Mouse (Mus musculus): ENCODE measurements around the gene Tecta. TPM values are rescaled to one million over a fixed set of nuclear protein-coding genes. Genes with fewer than 3 reads are reported as not detected.

The Tecta gene
- polyA plus RNA-seq (2012): not detected in 2 replicates

DNA sequence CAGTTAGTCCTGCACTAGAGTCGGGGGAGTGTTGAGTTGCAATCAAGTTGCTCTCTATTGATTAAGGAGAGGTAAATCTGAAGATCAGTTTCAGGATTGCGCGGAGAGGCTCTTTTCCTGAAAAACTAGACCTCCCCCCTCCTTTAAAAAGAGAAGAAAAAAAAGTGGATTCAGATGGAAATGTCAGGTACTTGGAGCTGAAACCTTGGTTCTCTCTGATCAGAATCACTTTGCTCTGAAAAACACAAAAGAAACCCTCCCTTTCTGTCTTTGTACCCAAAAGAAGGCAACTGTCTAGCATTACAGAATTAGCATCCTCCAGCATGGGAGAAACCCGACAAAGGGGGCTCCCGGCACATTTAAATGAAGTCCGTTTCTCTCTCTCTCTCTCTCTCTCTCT is at the start of gene Tecta:
TSS of gene Tecta (minus strand) at position 101 of the 400 bp plus-strand sequence.
- TF ChIP-seq GATA1 (IDR thresholded peaks at IDR 0.05; ENCODE audit: low read length): no peak

DNA sequence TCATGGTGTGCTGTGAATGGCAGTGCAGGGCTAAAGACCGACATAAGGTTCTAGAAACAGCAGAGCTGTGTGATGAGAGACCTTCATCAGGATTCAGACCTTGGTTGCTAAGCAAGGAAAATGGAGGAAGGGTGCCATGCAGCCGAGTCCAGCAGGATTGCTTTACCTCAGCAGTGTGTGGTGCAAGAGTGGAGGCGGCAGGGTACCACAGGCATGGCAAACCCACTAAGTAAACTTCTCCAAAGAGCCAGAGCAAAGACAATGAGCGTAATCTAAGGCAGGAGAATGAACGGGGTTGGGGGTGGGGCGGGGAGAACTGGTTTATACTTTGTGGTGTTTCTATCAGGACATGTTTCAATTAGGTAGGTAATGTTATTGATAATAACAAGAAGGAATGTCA is 49.3 kb upstream of the Tecta start:
- no peak for TF ChIP-seq GATA1 (IDR thresholded peaks at IDR 0.05; ENCODE audit: low read length)

DNA sequence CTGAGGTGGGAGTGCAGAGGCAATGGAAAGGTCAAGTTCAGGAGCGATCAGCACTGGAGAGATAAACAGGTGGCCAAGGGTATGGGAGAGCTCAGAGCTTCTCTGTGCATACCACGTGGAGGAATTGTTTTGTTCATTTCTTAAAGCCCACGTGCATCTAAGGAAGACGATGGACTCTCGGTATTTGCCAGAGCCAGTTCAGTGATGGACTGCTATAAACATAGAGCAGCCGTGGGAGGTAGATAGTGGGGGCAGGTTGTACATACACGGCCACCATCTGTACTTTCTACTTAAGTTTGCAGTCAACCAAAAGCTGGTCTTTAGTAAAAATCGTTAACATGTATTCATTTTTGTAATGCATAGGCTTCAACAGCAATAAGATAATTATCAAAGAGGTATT is 42.4 kb upstream of the Tecta start:
- TF ChIP-seq GATA1 (IDR thresholded peaks at IDR 0.05; ENCODE audit: low read length): no peak

DNA sequence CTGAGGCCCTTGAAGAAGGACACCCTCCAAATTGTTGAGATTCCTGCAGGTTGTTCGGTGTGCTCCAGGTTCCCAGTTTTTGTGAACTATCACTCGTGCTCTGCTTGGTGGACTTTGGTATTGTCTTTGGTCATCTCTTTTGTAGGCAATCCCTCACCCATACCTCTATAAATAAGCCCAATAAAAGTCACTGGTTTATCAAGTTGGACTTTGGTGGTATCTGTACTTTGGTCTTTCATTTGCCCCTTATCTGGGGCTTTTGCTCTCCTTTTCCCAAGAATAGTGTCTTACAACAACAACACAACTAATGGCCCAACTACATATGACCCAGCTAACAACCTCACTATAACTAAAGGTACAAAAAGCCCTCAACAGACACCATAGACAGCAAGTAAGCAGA is 41.5 kb upstream of the Tecta start:
- TF ChIP-seq GATA1 (IDR thresholded peaks at IDR 0.05; ENCODE audit: low read length): no peak

DNA sequence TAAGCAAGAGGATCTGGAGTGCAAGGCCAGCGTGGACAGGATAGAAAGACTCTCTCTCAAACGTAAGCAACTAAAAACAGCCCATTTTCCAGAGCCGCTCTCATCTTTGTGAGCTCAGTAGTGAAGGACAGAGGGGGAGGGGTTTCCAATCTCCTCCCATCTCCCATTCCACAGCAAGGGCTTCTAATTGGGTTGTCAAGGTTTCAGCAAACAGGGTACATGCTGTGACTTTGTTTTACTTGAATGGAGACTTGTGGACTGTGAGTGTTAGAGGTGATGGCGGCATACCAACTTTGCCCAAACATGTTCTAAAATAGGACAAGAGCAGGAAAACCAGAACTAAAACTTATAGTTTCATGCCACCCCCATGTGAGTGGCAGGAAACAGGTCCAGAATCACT is 39.7 kb upstream of the Tecta start:
- no peak for TF ChIP-seq GATA1 (IDR thresholded peaks at IDR 0.05; ENCODE audit: low read length)

DNA sequence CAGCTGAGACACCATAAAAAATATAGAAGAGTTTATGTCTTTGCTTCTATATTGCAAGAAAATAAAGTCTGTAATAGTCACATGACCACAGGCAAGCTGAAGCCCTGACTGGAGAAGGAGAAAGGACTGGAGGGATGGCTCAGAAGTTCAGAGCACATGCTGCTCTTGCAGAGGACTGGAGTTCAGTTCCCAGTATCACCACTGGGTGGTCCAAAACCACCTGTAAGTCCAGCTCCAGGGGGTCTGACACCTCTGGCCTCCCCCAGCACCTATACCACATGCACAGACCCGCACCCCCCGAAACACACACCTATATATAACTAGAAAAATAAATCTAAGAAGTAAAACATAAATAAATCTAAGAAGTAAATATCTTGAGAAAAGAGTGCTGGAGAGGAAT is 32.4 kb upstream of the Tecta start:
- no peak for TF ChIP-seq GATA1 (IDR thresholded peaks at IDR 0.05; ENCODE audit: low read length)

DNA sequence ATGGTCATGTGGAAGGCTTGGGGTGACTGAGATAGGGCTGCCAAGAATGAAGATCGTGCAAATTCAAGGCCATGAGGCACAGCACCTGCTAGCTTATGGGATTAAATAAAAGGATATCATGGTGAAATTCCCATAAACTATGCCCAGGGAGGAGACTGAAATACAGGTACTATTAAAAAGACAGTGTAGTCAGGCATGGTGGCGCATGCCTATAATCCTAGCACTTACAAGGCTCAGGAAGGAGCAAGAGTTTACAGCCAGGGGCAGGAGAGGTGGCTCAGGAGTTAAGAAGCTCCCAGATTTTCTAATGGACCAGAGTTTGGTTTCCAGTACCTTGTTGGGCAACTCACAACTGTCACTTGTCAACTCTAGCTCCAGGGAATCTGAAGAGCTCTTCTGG is 31.9 kb upstream of the Tecta start:
- TF ChIP-seq GATA1 (IDR thresholded peaks at IDR 0.05; ENCODE audit: low read length): no peak

DNA sequence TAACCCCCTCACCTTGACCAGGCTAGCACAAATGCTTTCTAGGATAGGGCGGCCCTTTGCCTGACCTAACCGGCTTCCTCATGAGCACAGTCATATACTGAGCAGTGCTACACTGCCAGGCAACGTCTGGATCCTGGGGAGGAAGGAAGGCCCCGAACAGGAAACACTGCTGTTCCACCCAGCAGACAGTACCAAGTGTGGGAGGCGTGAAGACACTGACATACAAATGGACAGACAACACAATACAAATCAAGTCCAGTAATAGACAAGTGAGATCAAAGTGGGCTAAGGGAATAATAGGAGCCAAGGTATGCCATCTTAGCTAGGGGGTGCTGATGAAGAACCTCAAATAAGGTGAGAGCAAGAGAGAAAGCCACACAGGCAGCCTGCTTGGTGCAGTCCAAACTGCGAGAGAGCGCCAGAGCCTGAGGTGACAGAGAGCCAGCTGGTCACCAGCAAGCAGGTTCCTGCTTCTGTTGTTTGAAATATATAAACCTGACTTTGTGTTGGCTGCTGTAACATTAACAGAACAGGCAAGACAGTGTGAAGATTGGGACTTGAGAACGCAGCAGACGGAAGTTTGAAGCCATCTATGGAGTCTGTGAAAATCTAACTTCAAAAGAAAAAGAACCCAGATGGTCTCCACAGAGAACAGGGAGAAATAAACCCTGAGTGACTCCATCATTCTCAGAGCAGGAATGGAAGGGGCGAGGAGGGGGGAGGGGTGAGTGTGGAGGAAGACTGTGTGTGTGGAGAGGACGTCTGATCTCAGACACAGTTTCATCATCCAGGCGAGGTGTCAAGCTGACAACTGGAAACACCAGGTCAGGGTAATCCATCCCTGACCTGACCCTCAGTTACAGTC is 28.6 kb upstream of the Tecta start:
- TF ChIP-seq GATA1 (IDR thresholded peaks at IDR 0.05; ENCODE audit: low read length): no peak

DNA sequence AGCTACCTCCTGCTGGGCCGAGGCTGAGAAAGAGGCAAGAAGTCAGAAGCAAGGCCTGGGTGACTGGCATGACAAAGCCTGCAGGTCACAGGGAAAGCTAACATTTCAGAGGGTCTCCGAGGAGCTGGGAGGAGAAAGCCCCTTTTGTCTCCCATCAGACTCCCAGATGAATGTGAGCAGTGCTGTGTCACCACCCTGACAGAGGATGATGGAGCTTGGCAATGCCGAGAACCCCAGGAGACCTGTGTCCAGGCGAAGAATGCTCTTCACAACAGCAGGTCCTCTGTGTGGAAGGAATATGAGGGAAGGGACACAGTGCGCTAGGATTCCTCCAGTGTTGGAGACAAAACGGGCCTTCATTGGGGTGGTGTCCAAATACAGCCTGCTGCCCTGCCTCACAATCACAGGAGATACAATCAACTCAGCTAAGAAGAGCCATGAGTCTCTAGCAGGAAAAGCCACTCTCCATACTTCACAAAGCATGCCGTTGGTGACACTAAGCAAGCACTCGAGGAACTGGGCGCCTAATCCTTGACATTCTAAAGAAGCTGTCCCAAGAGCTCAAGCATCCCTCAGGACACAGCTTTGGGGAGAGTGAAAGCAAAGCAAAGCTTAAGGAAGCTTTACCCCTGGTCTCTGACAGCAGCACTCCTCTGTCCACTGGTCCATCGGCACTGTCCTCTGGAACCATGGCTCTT is 27.1 kb upstream of the Tecta start:
- no peak for TF ChIP-seq GATA1 (IDR thresholded peaks at IDR 0.05; ENCODE audit: low read length)

DNA sequence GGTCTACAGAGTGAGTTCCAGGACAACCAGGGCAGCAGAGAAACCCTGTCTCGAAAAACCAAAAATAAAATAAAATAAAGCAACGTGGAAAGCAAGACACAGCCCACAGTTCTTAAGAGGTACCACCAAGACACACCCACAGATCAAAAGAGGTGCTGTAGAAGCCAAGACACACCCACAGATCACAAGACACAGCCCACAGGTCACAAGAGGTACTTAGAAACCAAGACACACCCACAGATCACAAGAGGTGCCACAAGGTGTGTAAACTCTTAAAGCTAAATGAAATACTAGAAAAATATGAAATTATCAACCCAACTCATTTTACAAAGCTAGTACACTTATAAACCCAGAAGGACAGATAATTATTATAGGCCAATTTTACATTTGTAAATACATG is 23.9 kb upstream of the Tecta start:
- no peak for TF ChIP-seq GATA1 (IDR thresholded peaks at IDR 0.05; ENCODE audit: low read length)

DNA sequence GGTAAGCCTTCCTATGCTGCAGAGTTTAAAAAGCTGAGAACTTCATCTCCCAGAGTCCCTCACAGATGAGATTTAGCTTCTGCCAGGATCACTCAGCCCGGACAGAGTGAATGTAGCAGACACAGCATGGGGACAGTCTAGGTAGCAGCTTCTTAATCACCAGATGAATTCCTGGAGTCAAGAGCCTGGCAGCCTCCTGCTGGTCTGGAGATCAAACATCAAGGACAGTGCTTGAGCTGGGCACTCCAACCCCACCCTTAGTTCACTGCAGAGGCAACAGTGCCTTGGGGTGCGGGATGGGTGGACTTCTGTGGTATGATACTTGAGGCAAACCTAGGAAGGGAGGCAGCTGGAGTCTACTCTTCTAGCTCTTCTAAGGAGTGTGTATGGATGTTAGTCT is 20.0 kb upstream of the Tecta start:
- TF ChIP-seq GATA1 (IDR thresholded peaks at IDR 0.05; ENCODE audit: low read length): no peak

DNA sequence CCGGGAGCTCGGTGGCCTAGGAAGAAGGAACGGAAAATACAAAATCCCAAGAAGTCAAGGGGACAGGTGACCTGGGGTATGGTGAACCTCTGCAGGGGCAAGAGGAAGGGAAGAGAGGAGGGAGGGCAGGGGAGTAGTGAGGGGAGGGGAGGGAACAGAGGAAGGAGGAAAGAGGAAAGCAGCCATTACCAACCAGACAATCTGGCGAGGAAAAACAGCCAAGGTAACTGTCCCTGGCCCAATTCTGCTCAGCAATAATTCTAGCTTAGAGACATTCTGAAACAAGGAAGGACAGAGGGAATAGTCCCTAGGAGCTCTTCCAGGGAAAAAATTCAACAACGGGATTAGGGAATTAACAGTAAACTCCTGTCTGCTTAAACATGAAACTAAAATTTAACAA is 19.1 kb upstream of the Tecta start:
- TF ChIP-seq GATA1 (IDR thresholded peaks at IDR 0.05; ENCODE audit: low read length): no peak

DNA sequence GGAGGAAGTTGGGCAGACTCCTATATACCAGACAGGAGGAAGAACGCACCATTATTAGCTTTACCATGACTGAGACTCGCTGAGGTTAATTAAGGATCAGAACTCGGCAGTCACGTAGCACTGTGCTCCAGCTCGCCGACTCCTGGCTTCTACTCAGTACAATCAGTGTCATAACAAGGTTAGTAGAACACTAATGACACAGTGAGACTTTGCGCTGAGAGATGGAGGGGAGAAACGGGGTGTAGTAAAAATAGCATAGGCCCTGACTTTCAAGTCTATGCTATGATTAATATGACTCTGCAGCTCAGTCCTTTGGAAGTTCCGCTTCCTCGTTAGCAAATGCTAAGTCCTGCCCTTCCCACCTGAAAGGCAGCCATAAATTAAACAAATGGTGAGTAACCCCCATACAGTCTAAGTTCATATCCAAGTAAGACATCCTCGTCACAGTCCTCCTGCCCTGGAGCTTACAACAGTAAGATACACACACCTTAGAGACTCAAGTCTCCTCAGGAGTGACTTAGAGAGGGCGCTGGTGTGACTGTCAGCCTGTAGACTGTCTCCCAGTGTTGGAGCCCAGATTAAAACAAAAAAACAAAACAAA is 17.7 kb upstream of the Tecta start:
- no peak for TF ChIP-seq GATA1 (IDR thresholded peaks at IDR 0.05; ENCODE audit: low read length)

DNA sequence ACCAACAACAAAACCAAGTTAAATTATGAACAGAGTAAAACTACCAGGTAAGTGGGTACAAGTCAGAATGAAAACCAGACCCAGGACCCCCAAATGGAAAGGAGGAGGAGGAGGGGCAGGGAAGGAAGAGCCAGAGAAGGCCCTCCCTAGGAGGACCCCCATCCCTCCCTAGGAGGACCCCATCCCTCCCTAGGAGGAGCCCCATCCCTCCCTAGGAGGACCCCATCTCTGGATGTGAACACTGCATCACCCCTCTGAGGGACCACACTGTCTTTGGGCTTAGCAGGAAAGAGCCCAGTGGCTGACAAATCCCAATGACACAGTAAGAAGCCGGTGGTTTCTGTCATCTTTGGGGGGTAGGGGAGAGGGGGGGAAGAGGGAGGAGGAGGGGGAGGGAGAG is 15.5 kb upstream of the Tecta start:
- TF ChIP-seq GATA1 (IDR thresholded peaks at IDR 0.05; ENCODE audit: low read length): no peak

DNA sequence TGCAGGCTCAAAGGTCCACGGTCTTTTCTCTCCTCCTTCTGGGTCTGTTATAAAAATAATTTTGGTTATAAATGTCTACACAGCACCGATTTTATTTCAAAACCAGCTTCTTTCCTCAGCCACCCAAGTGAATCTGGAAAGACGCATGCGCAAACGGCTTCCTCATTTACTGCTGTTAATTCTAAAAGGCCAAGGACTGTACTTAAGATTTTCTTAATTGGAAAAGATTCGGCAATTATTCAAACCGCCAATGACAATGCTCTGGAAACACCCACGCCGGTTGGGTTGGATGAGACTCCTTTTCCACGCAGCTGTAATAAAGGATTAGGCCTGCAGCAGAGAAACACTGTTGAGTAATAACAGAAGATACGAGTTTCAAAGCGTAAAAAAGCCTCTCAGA is 13.6 kb upstream of the Tecta start:
- no peak for TF ChIP-seq GATA1 (IDR thresholded peaks at IDR 0.05; ENCODE audit: low read length)

DNA sequence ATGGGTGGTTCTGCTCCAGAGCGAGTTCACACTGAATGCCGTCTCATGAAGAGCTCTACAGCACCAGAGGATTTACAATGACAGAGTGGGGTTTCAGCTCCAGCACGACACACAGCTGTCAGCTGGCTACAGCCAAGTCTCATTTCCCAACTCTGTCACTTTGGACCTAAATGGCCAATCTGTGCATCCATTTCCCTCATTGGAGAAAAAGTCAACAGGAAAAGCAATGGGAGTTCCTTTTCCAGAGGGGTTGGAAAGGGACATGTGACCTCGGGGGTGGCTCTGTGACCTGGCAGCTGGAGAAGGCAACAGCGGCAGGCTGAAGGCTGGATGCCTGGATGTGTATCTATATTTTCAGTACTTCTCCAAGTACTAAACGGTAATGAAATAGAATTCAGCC is 11.6 kb upstream of the Tecta start:
- no peak for TF ChIP-seq GATA1 (IDR thresholded peaks at IDR 0.05; ENCODE audit: low read length)

DNA sequence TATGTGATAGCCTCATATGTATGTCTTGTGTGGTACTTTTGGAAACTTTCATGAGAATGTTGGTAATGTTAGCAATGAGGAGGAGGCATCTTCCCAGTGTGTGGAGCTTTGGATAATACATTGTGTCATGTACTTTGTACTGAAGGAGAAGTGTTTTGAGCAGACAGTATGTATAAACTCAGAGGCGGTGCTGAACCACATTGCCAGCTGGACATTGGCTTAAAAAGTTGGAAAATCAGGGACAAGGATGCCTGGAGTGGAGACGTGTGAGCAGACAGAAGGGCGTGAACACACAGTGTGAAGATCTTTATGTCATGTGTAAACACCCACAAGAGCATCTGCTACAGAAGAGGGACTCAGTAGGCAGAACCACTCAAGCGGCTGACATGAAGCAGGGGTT is 6.0 kb upstream of the Tecta start:
- TF ChIP-seq GATA1 (IDR thresholded peaks at IDR 0.05; ENCODE audit: low read length): no peak
